Mouse (Mus musculus) liver (tissue): ENCODE data around the gene Gm45716.

Source experiments
- DNase-seq: peaks from one replicate; pipeline ENCODE4 v3.0.0-alpha.2; 2020; ENCODE audit warnings: mixed read lengths

The Gm45716 gene

GRCm38 (mm10) chr11:90286550-90287154, 99.2 kb downstream of the Gm45716 start:
- DNase-seq: no peak

- DNase-seq: no peak
Measured at GRCm38 (mm10) chr11:90291156-90291555, 103.7 kb downstream of the Gm45716 start.

- no peak for DNase-seq
Measured at GRCm38 (mm10) chr11:90292766-90293165, 105.3 kb downstream of the Gm45716 start.

- no peak for DNase-seq
Measured at GRCm38 (mm10) chr11:90294622-90295021, 107.1 kb downstream of the Gm45716 start.
